Mouse (Mus musculus) kidney, adult 11 months (tissue): Measurements from ENCODE around the gene Gfod1.

Experiments used
- DNase-seq: peaks from one replicate; pipeline ENCODE4 v3.0.0; 2022

The Gfod1 gene

DNA sequence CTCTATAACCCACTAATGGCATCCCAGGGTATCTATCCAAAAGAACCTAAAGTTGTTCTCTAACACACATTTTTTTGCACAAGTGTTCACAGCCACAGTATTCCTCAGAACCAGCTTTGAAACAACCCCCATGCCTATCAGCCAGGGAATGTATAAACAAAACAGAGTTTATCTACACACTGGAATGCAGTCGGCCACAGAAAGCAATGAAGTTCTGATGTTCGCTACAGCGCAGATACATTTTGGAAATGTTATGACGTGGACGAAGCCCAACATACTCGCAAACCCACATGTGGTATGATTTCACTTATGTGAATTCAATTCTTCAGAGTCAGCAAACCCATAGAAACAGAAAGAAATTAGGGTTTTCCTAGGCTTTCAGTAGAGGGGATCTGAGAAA lies 75.8 kb downstream of the Gfod1 start:
- no peak for DNase-seq

DNA sequence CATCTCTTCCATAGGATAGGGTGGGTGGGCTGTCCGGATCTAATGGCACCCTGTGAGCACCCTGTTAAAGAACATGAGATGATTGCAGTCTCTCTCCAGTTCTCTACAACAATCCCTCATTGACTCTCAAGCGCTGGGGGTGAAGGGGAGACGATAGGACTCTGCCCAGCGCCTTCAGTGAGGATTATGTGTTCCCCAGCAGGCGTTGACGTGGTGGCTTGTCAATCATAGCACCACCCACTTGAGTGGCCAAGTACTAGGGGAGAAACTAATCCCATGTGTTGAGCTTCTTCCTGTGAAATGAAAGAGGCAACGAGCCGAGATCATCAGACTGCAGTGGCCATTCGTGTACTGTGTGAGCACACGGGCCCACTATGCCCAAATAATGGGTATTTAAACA lies 77.9 kb downstream of the Gfod1 start:
- no peak for DNase-seq

DNA sequence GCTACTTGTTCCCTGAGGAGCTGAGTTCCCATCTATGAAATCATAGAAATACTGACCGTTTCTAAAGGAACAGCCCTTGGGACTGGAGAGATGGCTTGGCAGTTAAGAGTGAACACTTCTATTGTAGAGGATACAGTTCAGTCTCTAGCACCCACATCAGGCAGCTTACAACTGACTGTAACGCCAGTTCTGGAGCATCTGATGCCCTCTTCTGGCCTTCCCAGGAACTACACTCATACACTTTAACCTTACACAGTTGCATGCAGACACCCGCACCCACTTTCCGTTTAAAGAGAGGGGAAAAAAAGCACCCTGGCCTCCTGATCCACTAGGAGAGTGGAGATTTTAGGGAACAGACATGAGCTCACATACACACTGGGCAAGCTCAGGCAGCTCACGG lies 78.8 kb downstream of the Gfod1 start:
- no peak for DNase-seq

DNA sequence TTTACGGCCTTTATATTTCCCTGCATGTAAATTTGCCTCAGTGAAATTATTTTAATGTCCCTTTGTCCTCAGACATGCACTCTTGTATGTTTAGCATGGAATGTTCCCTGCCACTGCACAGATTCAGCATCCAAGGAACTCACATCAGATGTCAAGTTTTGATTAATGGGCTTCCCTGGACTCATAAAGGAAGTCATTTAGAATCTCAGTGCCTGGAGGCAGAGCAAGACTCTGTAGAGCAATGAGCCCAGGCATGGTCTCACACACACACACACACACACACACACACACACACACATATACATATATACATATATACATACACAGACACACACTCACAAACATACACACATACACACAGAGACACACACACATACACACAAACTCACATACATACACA lies 81.9 kb downstream of the Gfod1 start:
- no peak for DNase-seq

DNA sequence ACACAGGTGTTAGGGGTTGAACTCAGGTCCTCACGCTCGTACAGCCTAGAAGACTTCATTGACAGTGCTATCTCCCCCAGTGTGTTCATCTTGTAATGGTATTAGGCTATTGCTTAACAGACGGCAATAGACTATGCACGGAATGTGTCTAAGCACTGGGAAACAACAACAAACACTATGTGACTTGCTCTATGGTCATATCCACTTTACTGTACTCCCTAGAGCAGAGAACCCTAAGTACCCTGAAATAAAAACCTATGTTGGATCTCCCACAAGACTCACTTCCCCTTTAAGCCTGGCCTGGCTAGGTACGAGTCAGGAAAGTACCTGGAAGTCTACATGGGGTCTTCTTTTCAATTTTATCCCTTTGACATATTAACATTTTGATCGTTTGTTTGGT lies 82.7 kb downstream of the Gfod1 start:
- no peak for DNase-seq

DNA sequence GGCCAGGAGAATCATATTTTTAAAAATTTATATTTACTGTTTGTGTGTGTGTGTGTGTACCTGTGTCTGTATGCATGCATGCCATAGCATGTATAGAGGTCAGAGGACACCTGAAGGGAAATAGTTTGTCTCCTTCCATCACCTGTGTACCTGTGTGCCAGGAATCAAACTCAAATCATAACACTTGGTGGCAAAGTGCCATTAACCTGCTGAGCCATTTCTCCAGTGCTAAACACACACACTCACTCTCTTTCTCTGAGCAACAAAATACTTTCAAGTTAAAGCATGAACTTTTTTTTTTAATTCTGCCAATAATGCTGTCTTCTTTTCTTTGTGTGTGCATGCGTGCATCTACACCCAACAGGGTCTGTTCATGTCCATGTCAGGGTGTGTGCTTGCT lies 83.3 kb downstream of the Gfod1 start:
- no peak for DNase-seq

DNA sequence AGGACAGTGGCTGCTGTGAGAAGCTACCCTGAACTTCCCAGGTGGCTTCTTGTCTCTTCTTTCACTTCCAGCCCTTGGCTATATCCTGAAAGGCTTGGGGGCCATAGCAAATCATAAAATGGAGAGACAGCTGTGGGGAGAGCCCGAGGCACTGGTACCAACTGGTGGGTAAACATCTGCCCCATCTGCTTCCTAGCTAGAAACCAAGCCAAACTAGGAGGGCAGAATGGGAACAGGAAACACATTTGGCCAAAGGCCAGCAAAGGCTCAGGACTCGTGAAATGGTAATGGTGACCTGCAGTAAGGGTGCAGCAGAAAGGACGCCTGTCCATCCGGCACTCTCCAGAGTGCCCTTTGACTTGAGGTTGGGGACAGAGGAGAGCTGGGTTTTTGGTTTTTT lies 85.2 kb downstream of the Gfod1 start:
- DNase-seq, result no peak

DNA sequence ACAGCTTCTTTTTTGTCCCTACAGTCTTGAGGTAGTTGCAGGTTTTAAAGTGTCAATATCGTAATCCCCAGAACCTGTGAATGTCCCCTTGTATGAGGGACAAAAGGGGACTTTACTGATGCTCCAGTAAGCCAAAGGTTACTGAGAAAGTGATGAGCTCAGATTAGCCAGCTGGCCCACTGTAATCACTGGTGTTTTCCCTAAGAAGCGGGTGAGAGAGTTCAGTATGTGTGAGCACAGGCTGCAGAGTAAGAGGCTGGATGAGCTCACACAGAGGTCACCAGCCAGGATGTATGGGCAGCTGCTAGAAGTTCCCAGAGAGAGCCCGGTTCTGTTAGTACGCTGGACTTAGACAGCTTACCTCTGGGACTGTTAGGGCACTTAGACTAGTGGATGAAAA lies 85.7 kb downstream of the Gfod1 start:
- DNase-seq, result no peak

DNA sequence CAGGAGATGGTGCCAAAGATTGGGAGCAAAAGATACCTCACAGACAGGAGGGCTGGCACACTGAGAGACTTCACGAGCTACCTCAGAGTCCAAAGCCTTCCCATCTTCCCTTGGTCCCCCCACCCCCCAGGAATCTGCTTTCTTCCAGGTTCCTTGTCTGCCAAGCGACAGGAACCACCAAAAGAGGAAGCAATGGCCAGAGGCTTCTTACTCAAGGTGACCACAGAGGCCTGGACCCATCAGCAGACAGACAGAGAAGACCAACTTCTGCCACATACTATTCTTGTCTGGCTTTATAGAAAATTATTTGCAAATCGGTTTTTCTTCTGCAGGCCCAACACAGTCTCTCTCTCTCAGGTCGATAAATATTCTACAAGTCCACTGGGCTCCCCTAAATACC lies 86.3 kb downstream of the Gfod1 start:
- no peak for DNase-seq

DNA sequence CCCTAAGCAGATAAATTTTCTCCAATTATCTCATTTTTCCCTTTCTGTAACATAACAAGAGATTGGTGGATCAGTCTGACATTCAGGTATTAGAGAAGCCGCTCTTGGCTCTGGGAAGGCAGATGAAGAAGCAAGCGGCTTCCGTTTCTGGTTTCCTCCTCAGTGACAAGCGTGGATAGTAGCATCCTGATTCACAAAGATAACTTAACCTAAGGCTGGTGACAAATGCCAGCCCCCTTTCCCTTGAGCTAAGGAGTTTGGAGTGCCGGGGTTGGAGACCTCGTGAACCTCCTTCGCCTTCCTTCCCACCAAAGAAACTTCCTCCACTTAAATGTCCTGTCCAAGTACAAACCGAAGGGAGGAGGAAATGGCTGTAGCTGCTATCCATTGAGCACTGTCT lies 86.9 kb downstream of the Gfod1 start:
- DNase-seq, result no peak

DNA sequence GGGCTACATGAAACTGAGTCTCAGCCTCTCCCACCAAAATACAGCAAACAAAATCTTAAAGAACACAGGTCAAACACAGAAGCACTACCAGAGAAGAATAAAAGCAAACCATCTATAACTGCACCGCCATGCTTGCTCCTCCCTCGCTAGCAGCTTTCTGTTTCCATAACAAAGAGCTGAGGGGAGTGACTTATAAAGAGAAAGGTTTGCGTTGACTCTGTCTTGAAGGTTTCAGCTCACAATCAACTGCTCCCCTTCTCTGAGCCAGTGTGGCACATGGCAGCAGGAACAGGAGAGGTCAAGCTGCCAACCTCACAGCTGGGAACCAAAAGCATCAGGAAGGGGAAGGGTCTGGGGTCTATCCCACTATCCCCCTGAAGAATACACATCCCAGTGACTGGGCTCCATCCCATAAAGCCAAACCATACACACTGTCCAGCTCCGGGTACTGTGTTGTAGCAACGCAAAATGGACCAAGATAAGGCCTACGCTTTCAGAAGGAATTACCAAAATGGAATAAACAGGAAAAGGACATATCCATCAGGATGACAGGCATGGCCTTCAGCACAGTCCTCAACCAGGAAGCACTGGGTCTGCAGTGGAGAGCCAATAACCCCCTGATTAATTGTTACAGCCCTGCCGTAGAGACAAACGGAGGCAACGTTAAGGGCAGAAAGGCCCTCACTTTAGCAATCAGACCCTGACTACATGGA lies 87.8 kb downstream of the Gfod1 start:
- DNase-seq, result no peak

DNA sequence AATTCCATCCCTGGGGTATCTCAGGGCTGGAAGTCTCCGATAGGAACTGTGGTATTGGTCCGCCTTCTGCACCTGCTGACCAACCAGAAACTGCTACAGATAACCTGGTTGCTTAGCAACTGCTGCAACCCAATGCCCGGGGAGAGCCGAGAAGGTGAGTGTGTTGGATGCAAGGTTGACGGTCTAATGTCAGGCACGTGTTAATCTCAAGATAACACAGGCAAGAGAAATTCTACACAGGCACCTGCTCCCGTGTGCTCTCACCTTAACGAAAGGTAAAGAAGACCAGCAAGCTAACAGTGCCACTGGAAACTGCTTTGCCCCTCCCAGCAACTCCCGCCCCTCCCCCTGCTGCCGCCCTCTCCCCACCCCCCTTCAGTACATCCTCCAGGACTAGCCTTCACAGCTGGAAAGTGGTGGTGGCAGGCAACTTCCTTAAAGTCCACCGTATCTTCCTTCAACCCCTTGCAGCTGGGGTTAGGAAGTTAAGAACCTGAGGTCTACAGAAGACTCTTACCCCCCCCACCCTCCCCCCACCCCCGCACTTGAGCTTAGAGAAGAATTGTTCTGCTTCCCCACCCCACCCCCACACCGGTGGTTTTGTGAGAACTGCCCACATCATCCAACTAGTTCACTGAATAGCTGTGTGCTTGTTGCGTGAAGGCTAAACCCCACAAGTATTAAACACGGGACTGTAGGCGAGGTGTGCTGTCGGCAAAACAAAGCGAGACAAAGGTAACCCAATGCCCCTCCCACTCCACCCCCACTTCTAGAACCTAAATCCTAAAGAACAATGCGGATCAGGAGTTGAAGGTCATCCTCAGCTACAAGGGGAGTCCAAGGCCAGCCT lies 88.6 kb downstream of the Gfod1 start:
- DNase-seq, result no peak

DNA sequence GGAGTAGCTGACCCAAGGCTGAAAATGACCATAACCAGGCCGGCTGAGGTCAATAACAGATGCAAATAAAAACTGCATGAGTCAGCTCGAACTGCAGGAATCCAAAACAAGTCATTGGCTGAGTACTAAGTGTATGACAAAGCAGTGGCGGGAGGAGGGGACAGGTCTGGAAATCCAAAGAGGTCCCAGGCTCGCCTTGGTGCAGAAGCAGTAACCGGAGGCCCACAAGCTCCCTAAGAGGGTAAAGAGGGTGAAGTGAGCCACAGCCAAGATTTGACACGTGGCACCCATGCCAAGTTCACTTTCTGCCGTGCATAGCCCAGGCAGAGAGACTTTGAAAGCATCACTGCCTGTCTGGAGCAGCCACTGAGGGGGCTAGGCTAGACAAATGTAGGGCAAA lies 91.6 kb downstream of the Gfod1 start:
- DNase-seq, result peak; percentile 51

DNA sequence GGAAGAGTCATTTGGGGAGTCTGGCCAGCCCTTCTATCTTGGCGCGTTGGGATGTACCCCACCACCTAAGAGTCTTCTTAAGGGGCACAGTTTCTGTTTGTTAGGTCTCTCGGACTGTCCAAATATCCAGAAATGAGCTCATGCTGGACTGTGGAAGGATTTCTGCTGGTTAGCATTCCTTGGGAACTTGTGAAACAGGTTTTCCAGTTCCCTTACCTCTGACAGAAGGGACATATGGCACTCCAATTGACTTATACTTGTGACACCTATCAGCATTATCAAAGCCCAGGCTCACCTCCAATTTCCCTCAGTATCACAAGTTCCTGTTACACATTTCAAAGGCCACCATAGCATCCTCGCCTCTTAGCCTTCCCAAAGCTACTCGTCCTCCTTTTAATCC lies 93.0 kb downstream of the Gfod1 start:
- DNase-seq, result no peak

DNA sequence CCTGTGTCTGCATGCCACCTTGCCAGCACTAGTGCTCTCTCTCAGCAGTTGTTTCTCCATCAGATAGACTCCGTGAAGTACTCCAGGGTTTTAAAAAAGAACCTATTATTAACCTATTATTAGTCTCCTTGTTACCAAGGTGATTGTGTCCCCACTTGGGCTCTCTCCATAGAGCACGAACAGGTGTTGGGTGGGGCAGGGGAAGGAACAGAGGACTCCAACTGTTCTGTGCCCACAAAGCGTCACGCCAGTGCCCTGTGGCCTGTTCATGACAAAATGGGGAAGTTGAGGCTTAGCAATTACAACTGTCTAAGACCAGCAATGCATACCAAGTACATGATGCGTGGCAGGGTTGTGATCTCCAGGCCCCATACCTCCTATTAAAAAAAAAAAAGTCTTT lies 94.4 kb downstream of the Gfod1 start:
- no peak for DNase-seq

DNA sequence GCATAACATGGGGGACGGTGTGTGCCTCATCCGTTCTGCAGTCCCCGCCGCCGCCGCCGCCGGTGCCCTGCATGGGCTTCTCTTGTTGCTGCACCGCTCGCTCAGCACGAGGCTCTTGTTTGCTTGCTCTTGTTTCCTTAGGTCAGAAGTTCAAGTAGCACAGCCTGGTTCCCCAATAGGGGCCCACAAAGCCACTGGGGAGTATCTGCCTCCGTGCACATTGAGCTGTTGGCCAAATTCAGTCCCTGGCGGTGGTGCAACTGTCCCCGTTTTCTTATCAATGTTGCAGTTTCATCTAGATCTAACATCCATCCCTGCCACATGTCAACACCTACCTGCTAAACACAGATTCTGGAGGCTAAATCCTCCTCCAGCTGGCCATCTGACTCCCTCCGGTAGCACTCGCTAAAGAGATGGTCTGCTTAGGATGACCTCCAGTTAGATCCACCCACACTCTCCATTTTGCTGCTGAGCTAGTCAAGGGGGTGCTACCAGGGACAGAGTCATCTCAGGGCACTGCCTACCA lies 95.0 kb downstream of the Gfod1 start:
- DNase-seq, result no peak

DNA sequence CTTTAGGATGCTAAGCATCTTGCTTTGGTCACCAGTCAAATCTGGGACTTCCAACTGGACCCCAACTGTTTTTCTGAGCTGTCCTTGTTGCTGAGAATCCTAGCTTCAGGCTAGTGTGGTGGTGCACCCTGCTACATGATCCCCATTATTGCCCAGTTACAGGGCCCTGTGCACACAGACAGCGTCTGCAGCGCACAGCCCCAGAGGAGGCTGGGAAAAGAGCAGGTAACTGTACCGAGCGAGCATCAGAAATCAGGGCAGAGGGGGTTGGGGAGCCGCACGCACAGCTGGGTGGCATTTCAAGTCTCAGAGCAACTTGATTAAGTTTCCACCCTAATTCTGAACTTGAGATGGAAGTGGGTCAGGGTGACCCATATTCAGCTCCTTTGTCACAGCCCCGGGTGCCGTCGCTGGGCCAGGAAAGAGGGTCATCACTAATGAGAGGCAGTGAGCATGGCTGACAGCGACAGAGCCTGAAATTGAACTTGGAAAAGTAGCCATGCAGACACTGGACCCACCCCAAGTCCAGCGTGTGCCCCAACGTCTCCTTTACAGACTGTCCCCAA lies 97.8 kb downstream of the Gfod1 start:
- no peak for DNase-seq

DNA sequence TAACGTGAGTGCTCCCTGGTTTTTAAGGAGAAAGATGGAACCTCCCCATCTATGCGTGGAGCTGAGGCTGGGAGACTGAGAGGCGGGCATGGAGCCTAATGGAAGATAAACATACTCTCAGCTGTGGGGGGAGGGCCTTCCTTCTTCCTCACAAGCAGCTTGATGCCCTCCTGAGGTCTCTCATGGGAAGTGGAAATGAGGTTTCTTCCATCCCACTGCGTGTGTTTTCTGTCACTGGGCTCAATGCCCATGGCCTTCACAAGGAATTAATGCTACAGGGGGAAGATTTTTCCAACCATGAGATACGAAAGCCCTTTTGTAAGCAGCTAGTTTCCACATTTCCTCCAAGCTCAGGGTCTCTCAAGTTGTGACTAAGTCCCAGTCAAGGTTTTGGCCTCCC lies 100.3 kb downstream of the Gfod1 start:
- DNase-seq, result no peak

DNA sequence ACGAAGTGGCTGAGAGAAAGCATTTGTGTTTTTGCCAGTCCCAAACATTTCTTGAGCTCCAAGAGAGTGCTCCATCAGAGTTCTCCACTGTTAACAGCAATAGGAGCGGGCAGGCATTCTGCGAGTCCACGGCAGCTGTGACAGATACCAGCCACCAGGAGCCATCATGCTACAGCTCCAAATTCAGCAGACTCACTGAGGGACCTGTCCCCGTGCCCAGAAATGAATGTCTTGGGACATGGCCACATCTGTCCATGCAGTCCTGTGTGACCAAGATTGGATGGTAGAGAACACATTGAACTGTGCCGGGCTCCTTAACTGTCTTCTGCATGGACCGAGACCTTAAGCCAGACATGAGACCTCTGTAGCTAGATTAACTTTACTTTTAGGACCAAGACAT lies 100.7 kb downstream of the Gfod1 start:
- no peak for DNase-seq

DNA sequence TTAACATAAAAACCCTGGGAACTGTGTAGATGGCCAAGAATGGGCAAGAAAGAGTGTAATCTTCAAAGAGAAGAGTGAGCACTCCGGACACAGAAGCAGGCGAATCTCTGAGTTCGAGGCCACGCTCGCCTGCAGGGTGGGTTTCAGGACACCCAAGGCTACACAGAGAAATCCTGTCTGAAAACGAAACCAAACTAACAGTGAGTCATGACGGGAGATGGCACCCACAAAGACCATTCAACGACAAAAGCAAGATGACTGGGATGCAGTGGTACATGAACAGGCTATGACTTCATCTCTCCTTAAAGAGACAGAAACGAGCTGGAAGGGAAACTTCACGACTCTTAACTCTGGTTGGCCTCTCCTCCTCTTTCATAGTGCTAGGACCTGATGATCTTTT lies 101.6 kb downstream of the Gfod1 start:
- DNase-seq, result no peak

DNA sequence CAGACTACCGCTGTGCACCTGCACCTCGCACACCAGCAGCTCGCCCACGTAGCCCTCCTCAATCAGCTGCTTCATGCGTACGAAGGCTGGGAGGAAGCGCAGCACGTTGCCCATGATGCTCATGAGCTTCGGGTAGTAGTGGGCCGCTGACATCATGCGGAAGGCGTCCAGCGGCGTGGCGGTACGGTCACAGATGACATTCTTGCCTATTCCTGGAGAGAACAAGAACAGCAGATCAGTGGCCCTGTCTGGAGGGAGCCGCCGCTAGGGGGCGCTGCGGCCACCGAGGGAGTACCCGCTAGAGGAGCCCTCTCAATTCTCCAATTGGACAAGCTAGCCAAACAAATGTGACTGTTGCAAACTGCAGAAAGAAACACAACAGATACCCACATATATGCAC lies 102.9 kb downstream of the Gfod1 start:
- no peak for DNase-seq

DNA sequence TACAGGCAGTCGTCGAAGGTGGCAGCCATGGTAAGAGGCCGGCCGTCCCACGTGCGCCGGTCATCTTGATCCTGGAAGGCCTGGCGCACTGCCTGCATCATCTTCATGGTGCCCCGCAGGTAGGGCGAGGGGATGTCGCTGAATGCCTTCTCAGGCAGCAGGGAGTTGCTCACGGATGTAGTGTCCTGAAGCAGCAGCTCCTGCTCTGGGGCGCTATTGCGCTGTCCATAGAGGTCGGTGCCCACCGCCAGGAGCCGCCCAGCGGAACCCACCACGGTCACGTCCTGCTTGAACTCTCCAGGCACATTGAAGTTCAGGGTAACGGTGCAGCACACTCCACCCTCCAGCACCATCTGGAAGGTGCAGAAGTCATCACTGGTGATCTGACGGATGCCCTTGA lies 103.5 kb downstream of the Gfod1 start:
- DNase-seq, result no peak

DNA sequence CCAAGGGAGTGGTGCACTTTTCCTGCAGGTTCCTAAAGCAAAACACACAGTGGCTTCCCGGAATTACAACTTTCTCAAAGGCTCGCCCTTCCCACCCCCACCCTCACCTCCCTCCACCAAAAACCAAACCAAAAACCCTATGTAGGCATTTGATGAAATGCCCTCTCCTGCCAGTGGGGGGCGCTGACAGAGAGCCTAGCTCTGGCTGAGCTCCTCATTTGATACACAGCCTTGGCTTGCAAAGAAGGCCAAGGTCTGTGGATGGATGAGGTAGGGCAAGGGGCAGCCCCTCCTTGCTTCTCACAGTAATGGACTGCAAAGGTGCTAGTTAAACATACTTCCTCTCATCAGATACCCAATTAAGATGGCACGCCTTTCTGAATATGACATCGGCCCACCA lies 104.2 kb downstream of the Gfod1 start:
- DNase-seq, result no peak

DNA sequence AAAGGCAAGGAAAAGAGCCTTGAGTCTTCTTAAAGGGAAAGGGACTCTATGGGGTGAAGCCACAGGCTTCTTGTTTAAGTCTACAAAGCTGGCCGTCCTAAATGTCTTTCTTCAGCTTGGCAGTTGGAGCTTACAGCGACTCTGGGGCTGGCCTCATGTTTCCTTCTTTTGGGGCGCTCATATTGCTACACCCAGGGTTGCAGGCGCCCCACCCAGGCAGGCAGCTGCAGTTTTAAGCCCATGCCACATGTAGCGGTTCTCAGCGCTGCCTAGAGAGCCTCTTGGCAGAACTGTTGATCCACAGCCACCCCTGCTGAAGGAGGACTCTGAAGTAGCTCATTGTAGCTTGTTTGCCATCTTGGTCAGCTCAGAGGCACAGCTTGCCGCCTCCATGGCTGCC lies 104.7 kb downstream of the Gfod1 start:
- no peak for DNase-seq
